Comparison of ENCODE assay signal across 11 mouse cellular contexts in genomic region chr9:44717822-44718242, GRCm38 (mm10). TPM values are rescaled to one million over a fixed set of nuclear protein-coding genes. Genes with fewer than 3 reads are reported as not detected.
DNase-seq lines count a peak whose midpoint lies in the region; ATAC-seq and TF ChIP-seq lines count a peak whose summit lies in the region.
"Had no signal": no experiment of that assay in that cellular context is flagged by ENCODE, and none has a peak within 500 bp of the region (broad histone marks: within the 10 kb centered on the region; RNA-seq: fewer than 3 reads in every experiment).

No protein-coding gene starts in this region.

- H3K4me1 ChIP-seq in kidney, embryonic 14.5 days (ENCODE audit: control insufficient read depth, insufficient read depth, low read length), result peaks cover 10% of the 10 kb centered on the region
- H3K4me1 ChIP-seq in hindbrain, postnatal 0 days (ENCODE audit: insufficient read depth, low read length), result peaks cover 37% of the 10 kb centered on the region
- peaks cover 15% of the 10 kb centered on the region for H3K4me1 ChIP-seq in lung, adult 2 months (ENCODE audit: control insufficient read depth, insufficient read depth, low read length)
- H3K4me1 ChIP-seq in forebrain, embryonic 11.5 days (replicated peaks; ENCODE audit: control insufficient read depth, insufficient read depth, low read length), result peaks cover 19% of the 10 kb centered on the region; the same call in 1 of the 2 replicates

- no peak overlapping the region for H3K4me3 ChIP-seq in kidney, embryonic 14.5 days (ENCODE audit: low read length)
- no peak overlapping the region for H3K4me3 ChIP-seq in hindbrain, postnatal 0 days (ENCODE audit: low read length)
- H3K4me3 ChIP-seq in lung, adult 2 months (replicated peaks; ENCODE audit: extremely low read depth, low read depth, low read length), result no peak overlapping the region
- no peak overlapping the region for H3K4me3 ChIP-seq in forebrain, embryonic 11.5 days (ENCODE audit: low read depth, low read length)
- H3K4me3 ChIP-seq: limb, embryonic 10.5 days; midbrain, embryonic 12.5 days had no signal

- 80% methylated on average over 10 of the region's 10 CpGs for WGBS in kidney, embryonic 14.5 days
- 45% methylated on average over 10 of the region's 10 CpGs for WGBS in hindbrain, postnatal 0 days
- WGBS in lung, adult 2 months, result 73% methylated on average over 10 of the region's 10 CpGs
- 91% methylated on average over 10 of the region's 10 CpGs for WGBS in forebrain, embryonic 11.5 days

- H3K4me2 ChIP-seq in kidney, embryonic 14.5 days (replicated peaks; ENCODE audit: low read depth, low read length), result no peak overlapping the region
- H3K4me2 ChIP-seq in hindbrain, postnatal 0 days (ENCODE audit: low read depth, low read length), result no peak overlapping the region
- no peak overlapping the region for H3K4me2 ChIP-seq in forebrain, embryonic 11.5 days (ENCODE audit: low read depth, low read length, severe bottlenecking)
- H3K4me2 ChIP-seq: midbrain, embryonic 12.5 days had no signal

- peaks cover 41% of the 10 kb centered on the region for H3K36me3 ChIP-seq in kidney, embryonic 14.5 days (ENCODE audit: control insufficient read depth, insufficient read depth, low read length)
- H3K36me3 ChIP-seq in hindbrain, postnatal 0 days (ENCODE audit: insufficient read depth, low read length), result peaks cover 18% of the 10 kb centered on the region; the same call in 1 of the 2 replicates
- H3K36me3 ChIP-seq in forebrain, embryonic 11.5 days (ENCODE audit: control insufficient read depth, insufficient read depth, low read length), result no peaks in the 10 kb centered on the region; the same call in 1 of the 2 replicates

- no peaks in the 10 kb centered on the region for H3K9me3 ChIP-seq in kidney, embryonic 14.5 days (ENCODE audit: control insufficient read depth, low read length)
- no peaks in the 10 kb centered on the region for H3K9me3 ChIP-seq in hindbrain, postnatal 0 days (ENCODE audit: low read length)
- no peaks in the 10 kb centered on the region for H3K9me3 ChIP-seq in forebrain, embryonic 11.5 days (ENCODE audit: control insufficient read depth, low read length)
- H3K9me3 ChIP-seq: limb, embryonic 10.5 days; midbrain, embryonic 12.5 days had no signal

- no peak for TF ChIP-seq CTCF in hindbrain, postnatal 0 days (IDR thresholded peaks at IDR 0.05; ENCODE audit: low read depth)
- no peak for TF ChIP-seq CTCF in lung, adult 2 months (IDR thresholded peaks at IDR 0.05; ENCODE audit: insufficient read depth, low read length)

- TF ChIP-seq POLR2A in lung, adult 2 months (IDR thresholded peaks at IDR 0.05; ENCODE audit: borderline replicate concordance, extremely low read depth, low read depth, low read length), result no peak

- peak; percentile 89 for DNase-seq in kidney, adult 8-10 months
- DNase-seq in adipocyte (ENCODE audit: low spot score), result peak; percentile 96
- DNase-seq in cerebellum, adult 8-10 months, result peak; percentile 87
- DNase-seq in hindbrain, postnatal 0 days (ENCODE audit: low spot score), result peak; percentile 83
- no peak for DNase-seq in lung, adult 2 months
- DNase-seq in forebrain, embryonic 11.5 days (ENCODE audit: low spot score), result no peak

- no peak overlapping the region for H3K27ac ChIP-seq in kidney, embryonic 14.5 days (ENCODE audit: low read depth, low read length)
- no peak overlapping the region for H3K27ac ChIP-seq in hindbrain, postnatal 0 days
- H3K27ac ChIP-seq in forebrain, embryonic 11.5 days (ENCODE audit: low read depth, low read length), result no peak overlapping the region
- H3K27ac ChIP-seq: limb, embryonic 10.5 days; midbrain, embryonic 12.5 days had no signal

- ATAC-seq in kidney, embryonic 14.5 days (ENCODE audit: low FRiP score, low TSS enrichment), result no peak
- ATAC-seq in hindbrain, postnatal 0 days, result no peak
- ATAC-seq in forebrain, embryonic 11.5 days (replicated peaks; ENCODE audit: low FRiP score), result no peak
- ATAC-seq: Patski had no signal

- H3K9ac ChIP-seq in kidney, embryonic 14.5 days (ENCODE audit: low read depth, low read length), result no peak overlapping the region
- no peak overlapping the region for H3K9ac ChIP-seq in hindbrain, postnatal 0 days (replicated peaks; ENCODE audit: low read length)
- H3K9ac ChIP-seq in forebrain, embryonic 11.5 days (ENCODE audit: low read length), result no peak overlapping the region
- H3K9ac ChIP-seq: midbrain, embryonic 12.5 days had no signal

- H3K27me3 ChIP-seq in kidney, embryonic 14.5 days (ENCODE audit: control insufficient read depth, insufficient read depth, low read length), result no peaks in the 10 kb centered on the region
- no peaks in the 10 kb centered on the region for H3K27me3 ChIP-seq in hindbrain, postnatal 0 days (ENCODE audit: insufficient read depth, low read length)
- H3K27me3 ChIP-seq in forebrain, embryonic 11.5 days (ENCODE audit: control insufficient read depth, insufficient read depth, low read length), result no peaks in the 10 kb centered on the region
- H3K27me3 ChIP-seq: midbrain, embryonic 12.5 days; Patski had no signal

RNA-seq across cellular contexts. Expression of gene Phldb1, which starts 17.2 kb away (rescaled TPM):
- 24.9 and 28.7 TPM in 2 replicates for polyA plus RNA-seq in kidney, embryonic 14.5 days (2014; fragmentation: Nextera tagmentation; extraction: Ambion mirVana)
- 114 and 152 TPM in 2 replicates for total RNA-seq in hindbrain, postnatal 0 days (2014; rRNA removed)
- 31.9 and 35.3 TPM in 2 replicates for polyA plus RNA-seq in hindbrain, postnatal 0 days (2015; fragmentation: Nextera tagmentation; extraction: Ambion mirVana)
- 87.6 and 93.5 TPM in 2 replicates for polyA plus RNA-seq in lung, adult 2 months (2012; rRNA removed)
- polyA plus RNA-seq in forebrain, embryonic 11.5 days (2014; fragmentation: Nextera tagmentation; extraction: Ambion mirVana), result 43.5 and 46.0 TPM in 2 replicates

RNA-seq across cellular contexts. Expression of gene Treh, which starts 44.8 kb away (rescaled TPM):
- not detected in 2 replicates for polyA plus RNA-seq in kidney, embryonic 14.5 days (2014; fragmentation: Nextera tagmentation; extraction: Ambion mirVana)
- total RNA-seq in hindbrain, postnatal 0 days (2014; rRNA removed), result not detected in 2 replicates
- not detected in 2 replicates for polyA plus RNA-seq in hindbrain, postnatal 0 days (2015; fragmentation: Nextera tagmentation; extraction: Ambion mirVana)
- not detected in 2 replicates for polyA plus RNA-seq in lung, adult 2 months (2012; rRNA removed)
- polyA plus RNA-seq in forebrain, embryonic 11.5 days (2014; fragmentation: Nextera tagmentation; extraction: Ambion mirVana), result not detected in 2 replicates
- total RNA-seq: common myeloid progenitor, adult 5-6 weeks had no signal
- polyA plus RNA-seq: limb, embryonic 10.5 days; midbrain, embryonic 12.5 days; Patski had no signal

RNA-seq across cellular contexts. Expression of gene Arcn1, which starts 49.8 kb away (rescaled TPM):
- polyA plus RNA-seq in kidney, embryonic 14.5 days (2014; fragmentation: Nextera tagmentation; extraction: Ambion mirVana), result 116 and 219 TPM in 2 replicates
- 77.1 and 88.4 TPM in 2 replicates for total RNA-seq in hindbrain, postnatal 0 days (2014; rRNA removed)
- 102 and 109 TPM in 2 replicates for polyA plus RNA-seq in hindbrain, postnatal 0 days (2015; fragmentation: Nextera tagmentation; extraction: Ambion mirVana)
- polyA plus RNA-seq in lung, adult 2 months (2012; rRNA removed), result 26.6 and 40.8 TPM in 2 replicates
- 171 and 185 TPM in 2 replicates for polyA plus RNA-seq in forebrain, embryonic 11.5 days (2014; fragmentation: Nextera tagmentation; extraction: Ambion mirVana)

RNA-seq across cellular contexts. Expression of gene Ift46, which starts 49.9 kb away (rescaled TPM):
- polyA plus RNA-seq in kidney, embryonic 14.5 days (2014; fragmentation: Nextera tagmentation; extraction: Ambion mirVana), result 122 and 131 TPM in 2 replicates
- 56.0 and 61.6 TPM in 2 replicates for total RNA-seq in hindbrain, postnatal 0 days (2014; rRNA removed)
- 142 and 144 TPM in 2 replicates for polyA plus RNA-seq in hindbrain, postnatal 0 days (2015; fragmentation: Nextera tagmentation; extraction: Ambion mirVana)
- 38.9 and 67.5 TPM in 2 replicates for polyA plus RNA-seq in lung, adult 2 months (2012; rRNA removed)
- polyA plus RNA-seq in forebrain, embryonic 11.5 days (2014; fragmentation: Nextera tagmentation; extraction: Ambion mirVana), result 121 TPM in 2 replicates

Comparison
In these comparisons a context has a peak if more than half of its experiments do, and no peak if none do; other contexts are left out.
1. DNase-seq: peak in kidney, adult 8-10 months (2 of 2), adipocyte (single experiment), cerebellum, adult 8-10 months (single experiment) and hindbrain, postnatal 0 days (single experiment); none in lung, adult 2 months (single experiment) and forebrain, embryonic 11.5 days (single experiment).